ENCODE assay signal across 8 mouse cellular contexts in genomic region chr13:67268568-67269369, GRCm38 (mm10). TPM values are rescaled to one million over a fixed set of nuclear protein-coding genes. Genes with fewer than 3 reads are reported as not detected.
DNase-seq lines count a peak whose midpoint lies in the region; ATAC-seq lines count a peak whose summit lies in the region.

No protein-coding gene starts in this region.

- H3K9ac ChIP-seq in embryonic facial prominence, embryonic 13.5 days = peak overlapping the region; percentile 82
- peak overlapping the region; percentile 69 for H3K9ac ChIP-seq in midbrain, embryonic 12.5 days (replicated peaks)

- 7% methylated on average over 18 of the region's 18 CpGs for WGBS in embryonic facial prominence, embryonic 13.5 days
- 7% methylated on average over 18 of the region's 18 CpGs for WGBS in limb, embryonic 10.5 days
- WGBS in midbrain, embryonic 12.5 days = 9% methylated on average over 18 of the region's 18 CpGs

- peak overlapping the region; percentile 80 for H3K4me3 ChIP-seq in embryonic facial prominence, embryonic 13.5 days
- H3K4me3 ChIP-seq in limb, embryonic 10.5 days = peak overlapping the region; percentile 69
- H3K4me3 ChIP-seq in midbrain, embryonic 12.5 days = peak overlapping the region; percentile 75

- ATAC-seq in embryonic facial prominence, embryonic 13.5 days (ENCODE audit: insufficient number of reproducible peaks, insufficient read depth, low FRiP score, low TSS enrichment, low read depth) = peak; percentile 91
- ATAC-seq in midbrain, embryonic 12.5 days (ENCODE audit: low FRiP score, low read depth) = peak; percentile 99

- H3K27ac ChIP-seq in embryonic facial prominence, embryonic 13.5 days = no peak overlapping the region
- H3K27ac ChIP-seq in limb, embryonic 10.5 days = peak overlapping the region; percentile 67; the same call in 1 of the 2 replicates
- no peak overlapping the region for H3K27ac ChIP-seq in midbrain, embryonic 12.5 days (replicated peaks)

- no peaks in the 10 kb centered on the region for H3K27me3 ChIP-seq in embryonic facial prominence, embryonic 13.5 days
- no peaks in the 10 kb centered on the region for H3K27me3 ChIP-seq in limb, embryonic 10.5 days (ENCODE audit: low read depth, poor library complexity, severe bottlenecking)
- H3K27me3 ChIP-seq in midbrain, embryonic 12.5 days = no peaks in the 10 kb centered on the region

- DNase-seq in 416B (ENCODE audit: low read depth) = peak; percentile 93
- DNase-seq in adrenal gland, postnatal 36 days = peak; percentile 58 to 73
- DNase-seq in heart, adult 18-20 months = peak; percentile 91 to 92
- DNase-seq in kidney, adult 18-20 months = peak; percentile 82
- peak; percentile 61 for DNase-seq in limb, embryonic 10.5 days (ENCODE audit: low spot score)
- peak; percentile 67 for DNase-seq in skeletal muscle tissue, adult 2 months (ENCODE audit: low read depth, low spot score)

- H3K4me1 ChIP-seq in embryonic facial prominence, embryonic 13.5 days = peaks cover 3% of the 10 kb centered on the region; the same call in 1 of the 2 replicates
- H3K4me1 ChIP-seq in limb, embryonic 10.5 days = 0 out of 2 replicates have a peak, but pooled peaks cover 2% of the 10 kb centered on the region
- H3K4me1 ChIP-seq in midbrain, embryonic 12.5 days = 0 out of 2 replicates have a peak, but pooled peaks cover 3% of the 10 kb centered on the region

- peak overlapping the region; percentile 76 for H3K4me2 ChIP-seq in embryonic facial prominence, embryonic 13.5 days
- peak overlapping the region; percentile 74 for H3K4me2 ChIP-seq in midbrain, embryonic 12.5 days (replicated peaks)

- H3K9me3 ChIP-seq in embryonic facial prominence, embryonic 13.5 days = peaks cover 7% of the 10 kb centered on the region
- H3K9me3 ChIP-seq in limb, embryonic 10.5 days (replicated peaks) = 0 out of 2 replicates have a peak, but pooled peaks cover 3% of the 10 kb centered on the region
- H3K9me3 ChIP-seq in midbrain, embryonic 12.5 days = peaks cover 7% of the 10 kb centered on the region; the same call in 1 of the 2 replicates

- 0 out of 2 replicates have a peak, but pooled peaks cover 6% of the 10 kb centered on the region for H3K36me3 ChIP-seq in embryonic facial prominence, embryonic 13.5 days
- 0 out of 2 replicates have a peak, but pooled peaks cover 2% of the 10 kb centered on the region for H3K36me3 ChIP-seq in limb, embryonic 10.5 days
- 0 out of 2 replicates have a peak, but pooled peaks cover 6% of the 10 kb centered on the region for H3K36me3 ChIP-seq in midbrain, embryonic 12.5 days

RNA-seq across cellular contexts. Expression of gene Zfp458, which starts 9.5 kb away (rescaled TPM):
- 1 to 10 TPM; 2.9 to 3.9 TPM for total RNA-seq in adrenal gland, postnatal 36 days (2021)
- polyA plus RNA-seq in embryonic facial prominence, embryonic 13.5 days (2015; fragmentation: Nextera tagmentation; extraction: Ambion mirVana) = 1.9 and 2.1 TPM in 2 replicates
- total RNA-seq in heart, adult 18-20 months (2021) = 1 to 10 TPM; 1.0 to 1.3 TPM
- polyA plus RNA-seq in limb, embryonic 10.5 days (2016; fragmentation: Nextera tagmentation; extraction: Ambion mirVana) = 0.74 and 1.5 TPM in 2 replicates
- 2.7 and 3.3 TPM in 2 replicates for polyA plus RNA-seq in midbrain, embryonic 12.5 days (2016; fragmentation: Nextera tagmentation; extraction: Ambion mirVana)

RNA-seq across cellular contexts. Expression of gene Zfp457, which starts 37.5 kb away (rescaled TPM):
- total RNA-seq in adrenal gland, postnatal 36 days (2021) = 1 to 10 TPM; 2.4 to 3.7 TPM
- polyA plus RNA-seq in embryonic facial prominence, embryonic 13.5 days (2015; fragmentation: Nextera tagmentation; extraction: Ambion mirVana) = 0.41 and 1.1 TPM in 2 replicates
- total RNA-seq in heart, adult 18-20 months (2021) = 1 to 10 TPM; 3.2 to 4.2 TPM
- 0.24 and 0.50 TPM in 2 replicates for polyA plus RNA-seq in limb, embryonic 10.5 days (2016; fragmentation: Nextera tagmentation; extraction: Ambion mirVana)
- polyA plus RNA-seq in midbrain, embryonic 12.5 days (2016; fragmentation: Nextera tagmentation; extraction: Ambion mirVana) = 0.41 and 0.71 TPM in 2 replicates
